Mouse (Mus musculus) kidney, embryonic 14.5 days (tissue): ENCODE measurements around the gene Ficd. TPM values are rescaled to one million over a fixed set of nuclear protein-coding genes. Genes with fewer than 3 reads are reported as not detected.

Source experiments
- ATAC-seq: fragments of 200-750 bp; cut with Nextera tagmentation; 2 replicates; pipeline ENCODE4 v1.8.0; 2017; ENCODE audit warnings: moderate number of reproducible peaks, mild to moderate bottlenecking, moderate TSS enrichment, moderate library complexity; ENCODE audit not compliant: low FRiP score, low TSS enrichment
- H3K27ac ChIP-seq: fragments of 300-500 bp; sonication (generic); 2 replicates; pipeline ENCODE4 v1.5.1; 2014; ENCODE audit warnings: low read depth, mild to moderate bottlenecking, low read length, moderate library complexity, mixed read lengths
- H3K27me3 ChIP-seq: fragments of 300-500 bp; sonication (generic); 2 replicates; pipeline ENCODE4 v1.6.1; 2014; ENCODE audit warnings: mild to moderate bottlenecking, low read length; ENCODE audit not compliant: control insufficient read depth, insufficient read depth
- H3K36me3 ChIP-seq: fragments of 300-500 bp; sonication (generic); 2 replicates; pipeline ENCODE4 v1.6.1; 2014; ENCODE audit warnings: low read length, mixed read lengths; ENCODE audit not compliant: control insufficient read depth, insufficient read depth
- H3K4me1 ChIP-seq: fragments of 300-500 bp; sonication (generic); 2 replicates; pipeline ENCODE4 v1.6.1; 2014; ENCODE audit warnings: low read length, mixed read lengths; ENCODE audit not compliant: control insufficient read depth, insufficient read depth
- H3K4me2 ChIP-seq: fragments of 300-500 bp; sonication (generic); replicated peaks from 2 replicates; pipeline ENCODE4 v1.6.1; 2014; ENCODE audit warnings: low read depth, mild to moderate bottlenecking, low read length
- H3K4me3 ChIP-seq: fragments of 300-500 bp; sonication (generic); 2 replicates; pipeline ENCODE4 v1.5.1; 2014; ENCODE audit warnings: mild to moderate bottlenecking, low read length
- H3K9ac ChIP-seq: fragments of 300-500 bp; sonication (generic); 2 replicates; pipeline ENCODE4 v1.6.1; 2014; ENCODE audit warnings: low read depth, mild to moderate bottlenecking, low read length, moderate library complexity
- H3K9me3 ChIP-seq: fragments of 300-500 bp; sonication (generic); 2 replicates; pipeline ENCODE4 v1.6.1; 2016; ENCODE audit warnings: low read length; ENCODE audit not compliant: control insufficient read depth
- WGBS: fragments of 180-500 bp; shearing (Covaris S2); extraction: QIAGEN DNeasy Blood & Tissue Kit; methylation state at CpG from one replicate; pipeline ENCODE4 v1.1.7; 2014; 5-methylcytosine and 5-hydroxymethylcytosine counted together
- polyA plus RNA-seq: library from polyadenylated mRNA; unstranded; fragments of >200 nt; fragmentation: Nextera tagmentation; extraction: Ambion mirVana; gene quantifications from 2 replicates; pipeline ENCODE4 v1.2.1, GENCODE M21; 2014

Ficd gene
- 2.2 and 4.3 TPM in 2 replicates for polyA plus RNA-seq

- H3K9ac ChIP-seq = peak within 1 kb of the TSS; percentile 70
- H3K4me1 ChIP-seq = peaks cover 7% of the 10 kb centered on the region
- H3K27me3 ChIP-seq = no peaks in the 10 kb centered on the region
- H3K4me2 ChIP-seq = peak within 1 kb of the TSS; percentile 48
- peak within 1 kb of the TSS; percentile 65 for H3K4me3 ChIP-seq
- peaks cover 20% of the 10 kb centered on the region for H3K36me3 ChIP-seq
- no peaks in the 10 kb centered on the region for H3K9me3 ChIP-seq
- peak within 1 kb of the TSS; percentile 91 for H3K27ac ChIP-seq
- ATAC-seq = peak; percentile 95
- 2% methylated on average over 55 of the region's 71 CpGs for WGBS
Observed at GRCm38 (mm10) chr5:113735345-113736112, at the start of gene Ficd. TSS of gene Ficd (plus strand) at chr5:113735803.

DNA sequence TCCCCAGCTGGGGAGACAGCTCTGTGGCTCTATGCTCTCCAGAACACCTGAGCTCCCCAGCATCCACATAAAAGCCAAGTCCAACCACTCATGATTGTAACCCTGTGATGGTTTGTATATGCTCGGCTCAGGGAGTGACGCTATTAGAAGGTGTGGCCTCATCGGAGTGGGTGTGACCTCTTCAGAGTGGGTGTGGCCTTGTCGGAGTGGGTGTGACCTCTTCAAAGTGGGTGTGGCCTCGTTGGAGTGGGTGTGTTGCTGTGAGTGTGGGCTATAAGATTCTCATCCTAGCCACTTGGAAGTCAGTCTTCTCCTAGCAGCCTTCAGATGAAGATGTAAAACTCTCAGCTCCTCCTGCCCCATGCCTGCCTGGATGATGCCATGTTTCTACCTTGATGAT lies 48.1 kb upstream of the Ficd start:
- Histone ChIP-seq H3K4me1 (no peaks in the 10 kb centered on the region), H3K9ac (no peak overlapping the region), H3K9me3 (no peaks in the 10 kb centered on the region), H3K4me2 (no peak overlapping the region), H3K27me3 (no peaks in the 10 kb centered on the region), H3K36me3 (no peaks in the 10 kb centered on the region), H3K4me3 (no peak overlapping the region), H3K27ac (no peak overlapping the region)
- WGBS = 83% methylated on average over 5 of the region's 5 CpGs
- ATAC-seq = no peak

DNA sequence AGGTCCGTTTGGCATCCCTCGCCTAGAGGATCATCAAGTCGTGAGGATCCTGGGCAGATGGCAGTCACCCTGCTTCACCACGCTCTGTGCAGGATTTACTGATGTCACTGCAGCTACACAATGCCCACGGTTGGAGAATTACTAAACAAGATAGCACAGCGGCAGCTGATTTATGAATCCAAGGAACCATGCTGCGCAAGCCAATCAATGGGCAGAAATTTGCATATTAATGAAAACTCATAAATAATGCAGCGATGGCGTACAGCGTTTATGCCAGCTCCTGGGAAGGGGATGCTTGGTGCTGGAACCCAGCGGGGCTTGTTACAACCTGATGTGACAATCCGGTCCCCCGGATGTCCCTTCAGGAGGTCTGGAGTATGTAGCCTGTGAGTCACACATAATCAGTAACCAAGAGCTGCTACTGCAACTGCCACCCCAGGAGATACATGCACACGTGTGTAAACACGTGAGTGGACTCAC lies 45.5 kb upstream of the Ficd start:
- H3K9me3 ChIP-seq = no peaks in the 10 kb centered on the region
- H3K27ac ChIP-seq = no peak overlapping the region
- no peak overlapping the region for H3K9ac ChIP-seq
- 76% methylated on average over 15 of the region's 15 CpGs for WGBS
- no peaks in the 10 kb centered on the region for H3K36me3 ChIP-seq
- no peak overlapping the region for H3K4me2 ChIP-seq
- no peak overlapping the region for H3K4me3 ChIP-seq
- H3K27me3 ChIP-seq = no peaks in the 10 kb centered on the region
- no peak for ATAC-seq
- H3K4me1 ChIP-seq = no peaks in the 10 kb centered on the region

- H3K4me3 ChIP-seq = no peak overlapping the region
- H3K27ac ChIP-seq = no peak overlapping the region
- H3K4me1 ChIP-seq = no peaks in the 10 kb centered on the region
- no peaks in the 10 kb centered on the region for H3K36me3 ChIP-seq
- ATAC-seq = no peak
- no peak overlapping the region for H3K4me2 ChIP-seq
- H3K27me3 ChIP-seq = no peaks in the 10 kb centered on the region
- H3K9ac ChIP-seq = no peak overlapping the region
- WGBS = 87% methylated on average over 2 of the region's 2 CpGs
- H3K9me3 ChIP-seq = no peaks in the 10 kb centered on the region
Observed at GRCm38 (mm10) chr5:113690866-113691265, 44.7 kb upstream of the Ficd start.

GRCm38 (mm10) chr5:113693196-113693755 lies 42.3 kb upstream of the Ficd start:
- Histone ChIP-seq H3K9me3 (no peaks in the 10 kb centered on the region), H3K36me3 (no peaks in the 10 kb centered on the region), H3K27ac (no peak overlapping the region), H3K4me3 (no peak overlapping the region), H3K27me3 (no peaks in the 10 kb centered on the region), H3K9ac (no peak overlapping the region), H3K4me2 (no peak overlapping the region), H3K4me1 (no peaks in the 10 kb centered on the region)
- ATAC-seq = no peak
- WGBS = 89% methylated on average over 8 of the region's 8 CpGs

DNA sequence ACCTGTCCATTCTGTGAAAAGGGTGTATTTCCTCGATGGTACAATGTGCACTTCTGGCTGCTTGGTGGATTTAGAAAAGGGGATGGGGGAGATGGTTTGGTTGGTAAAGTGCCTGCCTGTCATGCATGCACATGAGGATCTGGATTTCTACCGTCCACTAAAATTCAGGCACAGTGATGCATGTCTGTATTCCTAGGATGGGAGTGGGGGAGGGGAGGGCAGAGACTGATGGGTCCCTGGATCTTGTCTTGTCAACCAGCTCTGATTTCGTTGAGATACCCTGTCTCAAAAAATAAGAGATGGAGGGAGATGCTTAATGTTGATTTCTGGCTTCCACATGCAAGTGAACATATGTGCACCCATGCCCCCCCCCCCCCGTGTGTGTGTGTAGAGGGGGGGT lies 41.6 kb upstream of the Ficd start:
- no peak overlapping the region for H3K27ac ChIP-seq
- no peak overlapping the region for H3K9ac ChIP-seq
- 39% methylated on average over 4 of the region's 4 CpGs for WGBS

GRCm38 (mm10) chr5:113694415-113694814 lies 41.2 kb upstream of the Ficd start:
- Histone ChIP-seq H3K4me3 (no peak overlapping the region), H3K27me3 (no peaks in the 10 kb centered on the region), H3K4me1 (no peaks in the 10 kb centered on the region), H3K9ac (no peak overlapping the region), H3K9me3 (no peaks in the 10 kb centered on the region), H3K27ac (no peak overlapping the region), H3K4me2 (no peak overlapping the region), H3K36me3 (no peaks in the 10 kb centered on the region)
- WGBS = 20% methylated on average over 5 of the region's 5 CpGs
- no peak for ATAC-seq

More for the DNA sequence above, 41.6 kb upstream of the Ficd start:
- no peak overlapping the region for H3K4me2 ChIP-seq
- no peaks in the 10 kb centered on the region for H3K9me3 ChIP-seq
- H3K4me1 ChIP-seq = no peaks in the 10 kb centered on the region
- no peak for ATAC-seq
- H3K27me3 ChIP-seq = no peaks in the 10 kb centered on the region
- no peak overlapping the region for H3K4me3 ChIP-seq
- no peaks in the 10 kb centered on the region for H3K36me3 ChIP-seq

DNA sequence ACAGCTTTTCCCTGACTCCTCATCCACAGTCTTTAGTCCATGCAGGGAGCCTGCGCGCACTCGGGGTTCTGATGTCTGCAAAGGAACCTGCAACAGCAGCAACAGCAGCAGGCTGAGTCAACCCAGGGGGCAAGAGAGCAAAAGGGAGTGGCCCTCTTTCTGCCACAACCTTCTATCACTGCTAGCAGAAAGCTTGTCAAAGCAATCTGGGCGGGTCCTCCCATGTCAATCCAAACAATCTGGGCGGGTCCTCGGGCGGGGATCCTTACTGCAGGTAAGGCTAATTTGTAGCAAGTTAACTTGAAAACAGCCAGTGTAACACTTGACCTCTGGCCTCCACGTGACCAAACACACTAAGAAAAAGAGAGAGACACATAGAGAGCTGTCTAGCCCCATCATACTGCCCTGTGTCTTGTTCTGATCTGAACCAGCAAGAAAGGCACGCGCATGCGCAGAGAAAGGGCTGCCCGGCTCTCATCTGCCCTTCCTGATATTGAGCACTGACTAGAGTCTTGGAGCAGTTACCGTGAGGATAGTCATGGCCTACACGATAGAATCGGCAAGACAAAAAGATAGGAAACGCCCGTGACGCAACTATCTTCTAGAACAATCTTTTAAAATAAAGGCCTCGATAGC lies 35.1 kb upstream of the Ficd start:
- no peaks in the 10 kb centered on the region for H3K4me1 ChIP-seq
- H3K27ac ChIP-seq = no peak overlapping the region
- no peak overlapping the region for H3K4me3 ChIP-seq
- no peaks in the 10 kb centered on the region for H3K27me3 ChIP-seq
- WGBS = 71% methylated on average over 19 of the region's 19 CpGs
- no peaks in the 10 kb centered on the region for H3K9me3 ChIP-seq
- H3K4me2 ChIP-seq = no peak overlapping the region
- no peak overlapping the region for H3K9ac ChIP-seq
- no peaks in the 10 kb centered on the region for H3K36me3 ChIP-seq
- ATAC-seq = no peak
